Mouse (Mus musculus) heart, adult 2 months (tissue): Measurements from ENCODE around the gene Jak3. TPM values are rescaled to one million over a fixed set of nuclear protein-coding genes. Genes with fewer than 3 reads are reported as not detected.

Experiments
- DNase-seq, 2 experiments: peaks; one replicate each; pipeline ENCODE4 v3.0.0; 2021
- H3K27ac ChIP-seq: fragments of 200-600 bp; 2 replicates; pipeline ENCODE4 v1.8.1; 2022
- H3K27me3 ChIP-seq: fragments of 200-500 bp; 2 replicates; pipeline ENCODE4 v1.6.1; 2012; ENCODE audit warnings: mild to moderate bottlenecking, low read length, inconsistent platforms, mixed read lengths; ENCODE audit not compliant: control insufficient read depth, insufficient read depth
- H3K36me3 ChIP-seq: fragments of 200-500 bp; 2 replicates; pipeline ENCODE4 v1.6.1; 2012; ENCODE audit warnings: low read length, inconsistent platforms; ENCODE audit not compliant: control insufficient read depth, insufficient read depth
- H3K4me1 ChIP-seq: fragments of 200-500 bp; 2 replicates; pipeline ENCODE4 v1.6.1; 2011; ENCODE audit warnings: low read length; ENCODE audit not compliant: control insufficient read depth, insufficient read depth
- H3K4me3 ChIP-seq: fragments of 200-600 bp; 2 replicates; pipeline ENCODE4 v1.8.1; 2022
- H3K79me2 ChIP-seq: fragments of 200-500 bp; replicated peaks from 2 replicates; pipeline ENCODE4 v1.6.1; 2012; ENCODE audit warnings: mild to moderate bottlenecking, inconsistent platforms, low read length, moderate library complexity, mixed read lengths; ENCODE audit not compliant: control insufficient read depth, insufficient read depth
- H3K9ac ChIP-seq: fragments of 200-500 bp; 2 replicates; pipeline ENCODE4 v1.6.1; 2012; ENCODE audit warnings: low read depth, mild to moderate bottlenecking, control low read depth, inconsistent platforms, low read length, mixed read lengths
- CTCF ChIP-seq: fragments of 200-600 bp; IDR thresholded peaks from 2 replicates; pipeline ENCODE4 v1.8.1; 2022; ENCODE audit warnings: antibody characterized with exemption, mild to moderate bottlenecking, moderate library complexity
- EP300 ChIP-seq: fragments of 200-500 bp; IDR thresholded peaks from 2 replicates; pipeline ENCODE4 v1.6.1; 2011; ENCODE audit warnings: low read depth, low read length, control low read depth; ENCODE audit not compliant: insufficient read depth
- POLR2A ChIP-seq: fragments of 200-500 bp; IDR thresholded peaks from 2 replicates; pipeline ENCODE4 v1.6.1; 2011; ENCODE audit warnings: mild to moderate bottlenecking, low read depth, low read length, control low read depth; ENCODE audit not compliant: insufficient read depth
- WGBS: fragments of 180-500 bp; shearing (Covaris S2); methylation state at CpG from one replicate; pipeline ENCODE4 v1.1.7; 2018; 5-methylcytosine and 5-hydroxymethylcytosine counted together
- intact Hi-C: fragments of 180-260 bp; cut with DNase I; formaldehyde crosslinking; loops from one replicate; pipeline ENCODE4 v1.15.1; 2025
- polyA plus RNA-seq: library from polyadenylated mRNA; depleted of rRNA; stranded (reverse); fragments of >200 nt; gene quantifications from 2 replicates; pipeline ENCODE4 v1.2.3, GENCODE M21; 2012
- total RNA-seq, 2 experiments: library from RNA; stranded (reverse); gene quantifications; 2 replicates each; pipeline ENCODE4 v1.2.3; 2021

Gene Jak3
- total and polyA plus RNA-seq, 3 experiments = 8.1 to 23.3 (median 8.6) TPM

GRCm38 (mm10) chr8:71667256-71667655 lies 8.8 kb upstream of the Jak3 start:
- Histone ChIP-seq H3K79me2 (no peaks in the 10 kb centered on the region), H3K4me3 (no peak overlapping the region), H3K27me3 (no peaks in the 10 kb centered on the region), H3K27ac (no peak overlapping the region), H3K36me3 (no peaks in the 10 kb centered on the region), H3K4me1 (peaks cover 4% of the 10 kb centered on the region), H3K9ac (no peak overlapping the region)
- intact Hi-C loops = no loop called here
- 76% methylated on average over 5 of the region's 5 CpGs for WGBS
- no peak for DNase-seq
- no peak for TF ChIP-seq POLR2A
- no peak for TF ChIP-seq CTCF
- TF ChIP-seq EP300 = no peak

- no peaks in the 10 kb centered on the region for H3K27me3 ChIP-seq
- peak overlapping the region; percentile 30; the same call in 1 of the 2 replicates for H3K9ac ChIP-seq
- 2% methylated on average over 21 of the region's 21 CpGs for WGBS
- peak overlapping the region; percentile 15; the same call in 1 of the 2 replicates for H3K4me3 ChIP-seq
- peak; percentile 60 to 69 for DNase-seq
- TF ChIP-seq POLR2A (peak; percentile 57; the same call in 1 of the 2 replicates), EP300 (0 out of 2 replicates have a peak, but pooled peaks have one; percentile 14), CTCF (no peak)
- no peaks in the 10 kb centered on the region for H3K79me2 ChIP-seq
- H3K27ac ChIP-seq = peak overlapping the region; percentile 62
- peaks cover 4% of the 10 kb centered on the region for H3K4me1 ChIP-seq
- intact Hi-C loops = no loop called here
- H3K36me3 ChIP-seq = no peaks in the 10 kb centered on the region
Measured at GRCm38 (mm10) chr8:71668220-71668975, 7.7 kb upstream of the Jak3 start.

- no peak overlapping the region for H3K27ac ChIP-seq
- WGBS = 23% methylated on average over 12 of the region's 12 CpGs
- TF ChIP-seq POLR2A (no peak), EP300 (no peak), CTCF (no peak)
- H3K79me2 ChIP-seq = no peaks in the 10 kb centered on the region
- H3K9ac ChIP-seq = no peak overlapping the region
- H3K4me3 ChIP-seq = no peak overlapping the region
- no peak for DNase-seq
- peaks cover 4% of the 10 kb centered on the region for H3K4me1 ChIP-seq
- no peaks in the 10 kb centered on the region for H3K27me3 ChIP-seq
- no peaks in the 10 kb centered on the region for H3K36me3 ChIP-seq
- intact Hi-C loops = no loop called here
Measured at GRCm38 (mm10) chr8:71670198-71670597, 5.9 kb upstream of the Jak3 start.

- Histone ChIP-seq H3K27ac (no peak overlapping the region), H3K79me2 (no peaks in the 10 kb centered on the region), H3K27me3 (no peaks in the 10 kb centered on the region), H3K4me1 (peaks cover 5% of the 10 kb centered on the region), H3K36me3 (no peaks in the 10 kb centered on the region), H3K4me3 (peak overlapping the region; percentile 57), H3K9ac (no peak overlapping the region)
- no peak for DNase-seq
- WGBS = under 1% methylated on average over 61 of the region's 64 CpGs
- TF ChIP-seq EP300 (no peak), CTCF (no peak), POLR2A (no peak)
- intact Hi-C loops = no loop called here
Measured at GRCm38 (mm10) chr8:71670621-71671548, 5.2 kb upstream of the Jak3 start.

GRCm38 (mm10) chr8:71671549-71671965 lies 4.5 kb upstream of the Jak3 start, which contains the start of gene Unc13a:
Gene Unc13a (minus strand): TSS chr8:71671757.
- TF ChIP-seq CTCF = no peak
- TF ChIP-seq POLR2A = peak; percentile 75
- TF ChIP-seq EP300 = 0 out of 2 replicates have a peak, but pooled peaks have one; percentile 42
- Histone ChIP-seq H3K27ac (peak within 1 kb of the TSS; percentile 80), H3K27me3 (no peaks in the 10 kb centered on the region), H3K4me3 (peak within 1 kb of the TSS; percentile 57), H3K36me3 (no peaks in the 10 kb centered on the region), H3K9ac (peak within 1 kb of the TSS; percentile 67), H3K4me1 (peaks cover 5% of the 10 kb centered on the region), H3K79me2 (no peaks in the 10 kb centered on the region)
- peak; percentile 89 to 97 for DNase-seq
- WGBS = under 1% methylated on average over 42 of the region's 42 CpGs
- intact Hi-C loops = no loop called here
